Mouse (Mus musculus) liver, embryonic 12.5 days (tissue): ENCODE measurements around the gene Rp2. TPM values are rescaled to one million over a fixed set of nuclear protein-coding genes. Genes with fewer than 3 reads are reported as not detected.
A peak's percentile ranks its signal among the peaks of the same experiment; 100 is the strongest.
"Not testable (repeated sequence)": the region's sequence is repeated elsewhere in the genome, so short reads cannot be mapped to it uniquely, and the experiment has no call there.

Experiments used
- ATAC-seq: fragments of 200-750 bp; cut with Nextera tagmentation; 2 replicates; pipeline ENCODE4 v1.8.0; 2017; ENCODE audit warnings: moderate number of reproducible peaks, mild to moderate bottlenecking, moderate library complexity
- H3K27ac ChIP-seq: fragments of 300-500 bp; sonication (generic); 2 replicates; pipeline ENCODE4 v1.5.1; 2016; ENCODE audit warnings: mild to moderate bottlenecking
- H3K27me3 ChIP-seq: fragments of 300-500 bp; sonication (generic); replicated peaks from 2 replicates; pipeline ENCODE4 v1.6.1; 2016; ENCODE audit warnings: mild to moderate bottlenecking, moderate library complexity
- H3K36me3 ChIP-seq: fragments of 300-500 bp; sonication (generic); 2 replicates; pipeline ENCODE4 v1.6.1; 2016; ENCODE audit warnings: mild to moderate bottlenecking, moderate library complexity
- H3K4me1 ChIP-seq: fragments of 300-500 bp; sonication (generic); 2 replicates; pipeline ENCODE4 v1.6.1; 2016
- H3K4me2 ChIP-seq: fragments of 300-500 bp; sonication (generic); 2 replicates; pipeline ENCODE4 v1.6.1; 2016; ENCODE audit warnings: mild to moderate bottlenecking, moderate library complexity
- H3K4me3 ChIP-seq: fragments of 300-500 bp; sonication (generic); 2 replicates; pipeline ENCODE4 v1.5.1; 2016; ENCODE audit warnings: mild to moderate bottlenecking, moderate library complexity
- H3K9ac ChIP-seq: fragments of 300-500 bp; sonication (generic); 2 replicates; pipeline ENCODE4 v1.6.1; 2016; ENCODE audit warnings: mild to moderate bottlenecking, moderate library complexity
- H3K9me3 ChIP-seq: fragments of 300-500 bp; sonication (generic); replicated peaks from 2 replicates; pipeline ENCODE4 v1.6.1; 2016; ENCODE audit warnings: mild to moderate bottlenecking, moderate library complexity
- WGBS: fragments of 180-500 bp; shearing (Covaris S2); methylation state at CpG from one replicate; pipeline ENCODE4 v1.1.7; 2016; ENCODE audit not compliant: insufficient replicate concordance; 5-methylcytosine and 5-hydroxymethylcytosine counted together
- polyA plus RNA-seq: library from polyadenylated mRNA; unstranded; fragments of >200 nt; fragmentation: Nextera tagmentation; extraction: Ambion mirVana; gene quantifications from 2 replicates; pipeline ENCODE4 v1.2.1, GENCODE M21; 2016

Gene Rp2
- polyA plus RNA-seq, 1 experiment from 2014 or later: 13.2 TPM

DNA sequence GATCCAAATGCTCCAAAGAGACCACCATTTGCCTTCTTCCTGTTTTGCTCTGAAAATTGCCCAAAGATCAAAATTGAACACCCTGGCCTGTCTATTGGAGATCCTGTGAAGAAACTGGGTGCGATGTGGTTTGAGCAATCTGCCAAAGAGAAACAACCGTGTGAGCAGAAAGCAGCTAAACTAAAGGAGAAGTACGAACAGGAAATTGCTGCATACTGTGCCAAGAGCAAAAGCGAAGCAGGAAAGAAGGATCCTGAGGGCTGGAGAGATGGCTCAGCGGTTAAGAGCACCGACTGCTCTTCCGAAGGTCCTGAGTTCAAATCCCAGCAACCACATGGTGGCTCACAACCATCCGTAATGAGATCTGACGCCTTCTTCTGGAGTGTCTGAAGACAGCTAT, 27.7 kb downstream of the Rp2 start:
- H3K9ac ChIP-seq, H3K4me2 ChIP-seq, H3K36me3 ChIP-seq, H3K4me1 ChIP-seq, H3K4me3 ChIP-seq, H3K9me3 ChIP-seq, ATAC-seq, H3K27ac ChIP-seq, H3K27me3 ChIP-seq: not testable (repeated sequence)
- WGBS: 76% methylated on average over 9 of the region's 9 CpGs

DNA sequence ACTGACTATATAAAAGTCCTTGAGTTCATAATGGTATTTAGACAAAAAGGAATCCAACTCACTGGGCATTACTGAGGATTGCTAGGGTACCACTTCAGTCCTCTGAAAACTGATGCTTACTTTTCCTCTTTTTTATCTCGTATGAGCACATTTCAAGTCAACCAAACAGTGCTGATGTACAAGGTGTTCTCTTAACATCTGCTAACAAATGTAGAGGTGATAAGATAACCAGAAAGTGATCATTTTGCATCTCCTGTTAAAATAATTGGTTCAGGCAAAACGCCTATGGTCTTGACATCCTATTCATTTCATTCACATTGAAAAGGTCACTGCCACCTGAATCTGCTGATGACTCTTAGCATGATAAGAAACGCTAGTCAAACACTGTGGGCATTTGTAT, 28.7 kb downstream of the Rp2 start:
- ATAC-seq: no peak
- no peak overlapping the region for H3K9ac ChIP-seq
- no peaks in the 10 kb centered on the region for H3K4me1 ChIP-seq
- no peaks in the 10 kb centered on the region for H3K9me3 ChIP-seq
- H3K4me3 ChIP-seq: no peak overlapping the region
- no peaks in the 10 kb centered on the region for H3K27me3 ChIP-seq
- no peaks in the 10 kb centered on the region for H3K36me3 ChIP-seq
- no peak overlapping the region for H3K27ac ChIP-seq
- 45% methylated on average over 3 of the region's 3 CpGs for WGBS
- H3K4me2 ChIP-seq: no peak overlapping the region

DNA sequence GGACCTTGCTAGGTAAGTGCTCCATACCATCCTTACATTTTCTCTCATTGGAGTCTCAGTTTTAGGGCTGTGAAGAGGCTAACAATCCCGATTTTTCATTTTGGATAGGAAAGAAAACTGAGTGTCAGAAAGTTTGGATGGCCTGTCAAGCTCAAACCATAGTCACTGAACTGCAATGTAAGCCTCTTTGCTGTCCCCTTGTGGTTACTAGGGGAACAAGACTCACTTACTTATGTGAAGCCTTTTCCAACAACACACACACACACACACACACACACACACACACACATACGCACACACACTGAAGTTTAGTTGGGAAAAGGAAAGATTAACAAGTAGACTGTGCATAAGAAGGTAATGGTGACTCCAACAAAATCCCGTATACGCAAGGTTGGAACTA, 39.8 kb downstream of the Rp2 start:
- WGBS: 68% methylated on average over 4 of the region's 4 CpGs

DNA sequence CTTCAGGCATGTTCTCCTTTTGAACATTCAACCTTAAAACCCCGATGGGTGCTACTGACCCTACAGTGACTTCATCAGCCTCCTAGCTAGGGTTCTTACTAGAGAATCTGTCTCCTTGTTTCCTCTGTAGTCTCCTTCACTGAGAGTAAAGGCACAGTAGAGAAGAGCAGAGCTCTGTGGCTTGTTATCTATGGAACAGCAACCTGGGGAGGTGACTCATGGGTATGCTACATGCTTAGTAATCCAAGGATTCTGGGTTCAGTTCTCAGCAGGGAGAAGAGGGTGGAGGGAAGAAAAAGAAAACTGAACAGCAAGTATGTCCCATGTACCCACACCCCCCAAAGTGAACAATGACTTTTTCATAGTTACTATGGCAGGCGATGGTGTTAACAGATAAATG, 42.6 kb downstream of the Rp2 start:
- ATAC-seq: peak; percentile 44; the same call in 1 of the 2 replicates
- no peaks in the 10 kb centered on the region for H3K36me3 ChIP-seq
- no peak overlapping the region for H3K4me2 ChIP-seq
- peaks cover 2% of the 10 kb centered on the region for H3K4me1 ChIP-seq
- WGBS: 78% methylated on average over 2 of the region's 2 CpGs
- H3K4me3 ChIP-seq: no peak overlapping the region
- H3K9ac ChIP-seq: no peak overlapping the region
- H3K27ac ChIP-seq: no peak overlapping the region
- H3K27me3 ChIP-seq: no peaks in the 10 kb centered on the region
- H3K9me3 ChIP-seq: no peaks in the 10 kb centered on the region

More for the DNA sequence above, 39.8 kb downstream of the Rp2 start:
- Histone ChIP-seq H3K9me3 (no peaks in the 10 kb centered on the region), H3K27ac (no peak overlapping the region), H3K4me3 (no peak overlapping the region), H3K9ac (no peak overlapping the region), H3K27me3 (no peaks in the 10 kb centered on the region), H3K4me2 (no peak overlapping the region), H3K4me1 (no peaks in the 10 kb centered on the region), H3K36me3 (no peaks in the 10 kb centered on the region)
- ATAC-seq: no peak

- no peak overlapping the region for H3K4me2 ChIP-seq
- no peaks in the 10 kb centered on the region for H3K9me3 ChIP-seq
- H3K27ac ChIP-seq: no peak overlapping the region
- peaks cover 9% of the 10 kb centered on the region for H3K4me1 ChIP-seq
- H3K36me3 ChIP-seq: no peaks in the 10 kb centered on the region
- no peaks in the 10 kb centered on the region for H3K27me3 ChIP-seq
- no peak for ATAC-seq
- H3K9ac ChIP-seq: no peak overlapping the region
- no peak overlapping the region for H3K4me3 ChIP-seq
- 69% methylated on average over 2 of the region's 2 CpGs for WGBS
Observed at GRCm38 (mm10) chrX:20407676-20408075, 43.4 kb downstream of the Rp2 start.

GRCm38 (mm10) chrX:20411382-20411781, 47.1 kb downstream of the Rp2 start:
- Histone ChIP-seq H3K4me2 (no peak overlapping the region), H3K4me1 (peaks cover 10% of the 10 kb centered on the region), H3K27ac (no peak overlapping the region), H3K9ac (no peak overlapping the region), H3K27me3 (no peaks in the 10 kb centered on the region), H3K9me3 (no peaks in the 10 kb centered on the region), H3K36me3 (no peaks in the 10 kb centered on the region), H3K4me3 (no peak overlapping the region)
- ATAC-seq: no peak
- 78% methylated on average over 4 of the region's 4 CpGs for WGBS

DNA sequence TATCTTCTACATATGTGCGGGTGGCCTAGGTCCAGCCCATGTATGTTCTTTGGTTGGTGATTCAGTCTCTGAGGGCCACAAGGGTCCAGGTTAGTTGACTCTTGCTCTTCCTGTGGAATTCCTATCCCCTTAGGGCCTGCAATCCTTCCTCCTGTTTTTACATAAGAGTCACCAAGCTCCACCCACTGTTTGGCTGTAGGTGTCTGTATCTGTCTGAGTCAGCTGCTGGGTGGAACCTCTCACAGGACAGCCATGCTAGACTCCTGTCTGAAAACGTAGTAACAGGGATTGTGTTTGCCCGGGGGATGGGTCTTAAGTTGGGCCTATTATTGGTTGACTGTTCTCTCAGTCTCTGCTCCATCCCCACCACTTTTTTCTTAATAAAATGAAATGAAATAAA, 47.9 kb downstream of the Rp2 start:
- Histone ChIP-seq H3K27ac (no peak overlapping the region; the same call in 1 of the 2 replicates), H3K36me3 (no peaks in the 10 kb centered on the region), H3K4me2 (no peak overlapping the region), H3K9ac (no peak overlapping the region), H3K9me3 (no peaks in the 10 kb centered on the region), H3K27me3 (no peaks in the 10 kb centered on the region), H3K4me3 (no peak overlapping the region), H3K4me1 (peaks cover 10% of the 10 kb centered on the region)
- 64% methylated on average over 3 of the region's 3 CpGs for WGBS
- ATAC-seq: peak; percentile 87

GRCm38 (mm10) chrX:20414885-20415622, 50.8 kb downstream of the Rp2 start:
- WGBS: 57% methylated on average over 10 of the region's 10 CpGs
- Histone ChIP-seq H3K9me3 (no peaks in the 10 kb centered on the region), H3K4me1 (peaks cover 10% of the 10 kb centered on the region), H3K9ac (no peak overlapping the region), H3K4me3 (no peak overlapping the region), H3K27me3 (no peaks in the 10 kb centered on the region), H3K4me2 (no peak overlapping the region), H3K27ac (no peak overlapping the region), H3K36me3 (no peaks in the 10 kb centered on the region)
- no peak for ATAC-seq

DNA sequence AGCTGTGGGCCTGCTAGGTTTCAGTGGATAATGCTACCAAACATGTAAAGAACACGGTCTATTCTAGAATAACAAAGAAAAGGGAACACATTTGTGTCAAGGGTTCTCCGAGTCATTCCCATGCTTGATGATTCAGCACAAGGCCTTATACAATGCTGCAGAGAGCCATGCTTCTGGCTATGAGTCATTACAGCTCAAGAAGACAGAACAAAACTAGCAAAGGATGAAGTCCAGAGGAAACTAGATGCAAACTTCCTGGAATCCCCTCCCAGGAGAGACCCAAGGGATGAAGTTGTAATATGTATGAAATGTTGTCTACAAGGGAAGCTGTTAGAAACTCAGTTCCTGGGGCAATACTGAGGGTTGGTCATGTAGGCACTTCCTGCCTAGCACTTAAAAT, 54.2 kb downstream of the Rp2 start:
- Histone ChIP-seq H3K4me3 (no peak overlapping the region), H3K4me2 (no peak overlapping the region), H3K27ac (no peak overlapping the region), H3K36me3 (no peaks in the 10 kb centered on the region), H3K9me3 (no peaks in the 10 kb centered on the region), H3K9ac (no peak overlapping the region), H3K4me1 (no peaks in the 10 kb centered on the region; the same call in 1 of the 2 replicates), H3K27me3 (no peaks in the 10 kb centered on the region)
- 68% methylated on average over 2 of the region's 2 CpGs for WGBS
- ATAC-seq: no peak

- no peaks in the 10 kb centered on the region for H3K36me3 ChIP-seq
- H3K9me3 ChIP-seq: no peaks in the 10 kb centered on the region
- no peaks in the 10 kb centered on the region; the same call in 1 of the 2 replicates for H3K4me1 ChIP-seq
- H3K4me3 ChIP-seq: no peak overlapping the region
- H3K9ac ChIP-seq: no peak overlapping the region
- no peaks in the 10 kb centered on the region for H3K27me3 ChIP-seq
- H3K27ac ChIP-seq: no peak overlapping the region
- H3K4me2 ChIP-seq: no peak overlapping the region
- WGBS: 48% methylated on average over 4 of the region's 4 CpGs
- ATAC-seq: peak; percentile 63
Observed at GRCm38 (mm10) chrX:20419536-20419935, 55.3 kb downstream of the Rp2 start.

- Histone ChIP-seq H3K36me3 (peaks cover 11% of the 10 kb centered on the region), H3K4me2 (peak within 1 kb of the TSS; percentile 84), H3K27me3 (no peaks in the 10 kb centered on the region), H3K9ac (peak within 1 kb of the TSS; percentile 85), H3K4me3 (peak within 1 kb of the TSS; percentile 70), H3K9me3 (no peaks in the 10 kb centered on the region), H3K4me1 (peaks cover 7% of the 10 kb centered on the region; the same call in 1 of the 2 replicates), H3K27ac (peak within 1 kb of the TSS; percentile 87)
- 11% methylated on average over 53 of the region's 67 CpGs for WGBS
- ATAC-seq: peak; percentile 93
Observed at GRCm38 (mm10) chrX:20425140-20425838, 61.0 kb downstream of the Rp2 start, which contains the start of gene Jade3. TSS of gene Jade3 (plus strand) at chrX:20425688.

DNA sequence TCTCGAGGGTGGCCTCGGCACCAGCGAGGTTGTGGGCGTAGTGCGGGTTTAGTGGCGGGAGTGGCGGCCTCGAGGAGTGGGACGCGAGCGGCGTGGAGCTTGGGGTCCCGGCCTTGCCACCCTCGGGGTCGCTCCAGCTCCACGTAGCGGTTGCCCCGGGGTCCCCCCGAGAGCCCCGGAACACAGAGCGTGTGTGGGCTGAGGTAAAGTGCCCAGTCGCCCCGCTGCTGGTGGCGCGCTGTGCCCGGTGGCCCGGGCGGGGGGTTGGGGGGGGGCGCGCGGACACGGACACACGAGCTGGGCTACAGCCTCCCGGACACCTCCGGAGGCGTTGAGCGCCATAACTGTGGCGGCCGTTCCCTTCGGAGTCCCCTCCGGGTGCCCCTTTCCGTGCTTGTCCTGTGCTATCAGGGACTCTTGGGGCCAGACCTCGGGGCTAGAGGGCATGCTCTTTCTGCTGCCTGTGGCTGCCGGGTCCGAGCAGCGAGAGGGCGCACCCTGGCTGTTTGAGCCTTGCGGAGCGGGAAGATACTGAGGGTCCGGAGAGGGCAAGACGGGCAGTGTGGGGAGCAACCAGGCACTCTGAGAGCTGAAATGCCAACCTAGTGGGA, 61.7 kb downstream of the Rp2 start:
- ATAC-seq: peak; percentile 53
- Histone ChIP-seq H3K36me3 (peaks cover 15% of the 10 kb centered on the region), H3K4me2 (peak overlapping the region; percentile 84), H3K4me1 (peaks cover 7% of the 10 kb centered on the region; the same call in 1 of the 2 replicates), H3K27me3 (no peaks in the 10 kb centered on the region), H3K9ac (peak overlapping the region; percentile 85), H3K9me3 (no peaks in the 10 kb centered on the region), H3K4me3 (peak overlapping the region; percentile 70), H3K27ac (peak overlapping the region; percentile 87)
- 8% methylated on average over 29 of the region's 51 CpGs for WGBS
